Mouse (Mus musculus): ENCODE results near the gene 1700012A03Rik.

The 1700012A03Rik gene

DNA sequence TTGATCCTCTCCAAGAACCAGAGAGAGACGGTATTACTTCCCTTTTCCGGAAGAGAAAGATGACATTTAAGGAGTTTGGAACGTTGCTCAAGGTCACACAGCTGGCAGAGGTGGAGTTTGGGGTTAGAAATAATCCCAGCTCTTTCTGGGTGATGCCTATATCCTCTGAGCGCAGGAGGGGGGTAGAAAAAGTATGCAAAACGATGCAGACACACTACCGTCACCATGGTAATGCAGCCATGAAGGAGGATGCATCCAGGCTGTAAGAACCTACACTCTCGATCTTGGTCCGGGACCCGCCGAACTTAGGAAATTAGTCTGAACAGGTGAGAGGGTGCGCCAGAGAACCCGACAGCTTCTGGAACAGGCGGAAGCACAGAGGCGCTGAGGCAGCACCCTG is 43.3 kb downstream of the 1700012A03Rik start:
- DNase-seq (ENCODE audit: low read depth): no peak

- no peak for DNase-seq (ENCODE audit: low read depth)
Measured at GRCm38 (mm10) chr6:32105547-32106275, 55.7 kb downstream of the 1700012A03Rik start.

Data from fibroblast of lung, adult 2 months (primary cell).